Mouse (Mus musculus) liver, postnatal 0 days (tissue): Measurements from ENCODE around the gene Tada1. TPM values are rescaled to one million over a fixed set of nuclear protein-coding genes. Genes with fewer than 3 reads are reported as not detected.

Source experiments
- ATAC-seq: fragments of 200-750 bp; cut with Nextera tagmentation; 2 replicates; pipeline ENCODE4 v1.8.0; 2017; ENCODE audit warnings: mild to moderate bottlenecking, moderate library complexity
- DNase-seq: peaks from one replicate; pipeline ENCODE4 v3.0.0-alpha.2; 2016
- H3K27ac ChIP-seq: fragments of 300-500 bp; sonication (generic); 2 replicates; pipeline ENCODE4 v1.5.1; 2014; ENCODE audit warnings: antibody characterized with exemption, moderate library complexity, mild to moderate bottlenecking, low read depth
- H3K27me3 ChIP-seq: fragments of 300-500 bp; sonication (generic); 2 replicates; pipeline ENCODE4 v1.6.1; 2014; ENCODE audit warnings: low read length, control low read depth, mixed read lengths; ENCODE audit not compliant: insufficient read depth
- H3K36me3 ChIP-seq: fragments of 300-500 bp; sonication (generic); replicated peaks from 2 replicates; pipeline ENCODE4 v1.6.1; 2014; ENCODE audit warnings: mild to moderate bottlenecking, control low read depth, low read length, moderate library complexity, mixed read lengths; ENCODE audit not compliant: insufficient read depth
- H3K4me1 ChIP-seq: fragments of 300-500 bp; sonication (generic); 2 replicates; pipeline ENCODE4 v1.6.1; 2014; ENCODE audit warnings: antibody characterized with exemption, mild to moderate bottlenecking, control low read depth; ENCODE audit not compliant: insufficient read depth
- H3K4me2 ChIP-seq: fragments of 300-500 bp; sonication (generic); 2 replicates; pipeline ENCODE4 v1.6.1; 2014; ENCODE audit warnings: low read depth, mild to moderate bottlenecking, low read length, moderate library complexity, mixed read lengths
- H3K4me3 ChIP-seq: fragments of 300-500 bp; sonication (generic); 2 replicates; pipeline ENCODE4 v1.5.1; 2014; ENCODE audit warnings: low read depth, low read length
- H3K9ac ChIP-seq: fragments of 300-500 bp; sonication (generic); replicated peaks from 2 replicates; pipeline ENCODE4 v1.6.1; 2014; ENCODE audit warnings: mild to moderate bottlenecking, moderate library complexity
- H3K9me3 ChIP-seq: fragments of 300-500 bp; sonication (generic); 2 replicates; pipeline ENCODE4 v1.6.1; 2016; ENCODE audit warnings: mild to moderate bottlenecking, control low read depth, low read length, mixed read lengths
- CTCF ChIP-seq: sonication (generic); IDR thresholded peaks from 2 replicates; pipeline ENCODE4 v1.5.1; 2016; ENCODE audit warnings: antibody characterized with exemption, low read depth
- EP300 ChIP-seq: IDR thresholded peaks from 2 replicates; pipeline ENCODE4 v1.6.1; 2016; ENCODE audit warnings: antibody characterized with exemption, low read depth, mild to moderate bottlenecking
- WGBS: fragments of 180-500 bp; shearing (Covaris S2); extraction: QIAGEN DNeasy Blood & Tissue Kit; methylation state at CpG from one replicate; pipeline ENCODE4 v1.1.7; 2014; ENCODE audit not compliant: insufficient replicate concordance; 5-methylcytosine and 5-hydroxymethylcytosine counted together
- polyA plus RNA-seq: library from polyadenylated mRNA; unstranded; fragments of >200 nt; fragmentation: Nextera tagmentation; extraction: Ambion mirVana; gene quantifications from 2 replicates; pipeline ENCODE4 v1.2.1, GENCODE M21; 2015

The Tada1 gene
- polyA plus RNA-seq, 1 experiment from 2014 or later: 13.5 TPM

GRCm38 (mm10) chr1:166360896-166361295, 18.0 kb upstream of the Tada1 start:
- no peak overlapping the region for H3K4me3 ChIP-seq
- no peak overlapping the region for H3K4me2 ChIP-seq
- H3K9me3 ChIP-seq: no peaks in the 10 kb centered on the region
- H3K9ac ChIP-seq: no peak overlapping the region
- no peak for DNase-seq
- H3K27ac ChIP-seq: no peak overlapping the region
- H3K4me1 ChIP-seq: no peaks in the 10 kb centered on the region
- TF ChIP-seq CTCF: no peak
- TF ChIP-seq EP300: no peak
- no peaks in the 10 kb centered on the region for H3K27me3 ChIP-seq
- no peak for ATAC-seq
- WGBS: 66% methylated on average over 5 of the region's 5 CpGs
- H3K36me3 ChIP-seq: no peaks in the 10 kb centered on the region

DNA sequence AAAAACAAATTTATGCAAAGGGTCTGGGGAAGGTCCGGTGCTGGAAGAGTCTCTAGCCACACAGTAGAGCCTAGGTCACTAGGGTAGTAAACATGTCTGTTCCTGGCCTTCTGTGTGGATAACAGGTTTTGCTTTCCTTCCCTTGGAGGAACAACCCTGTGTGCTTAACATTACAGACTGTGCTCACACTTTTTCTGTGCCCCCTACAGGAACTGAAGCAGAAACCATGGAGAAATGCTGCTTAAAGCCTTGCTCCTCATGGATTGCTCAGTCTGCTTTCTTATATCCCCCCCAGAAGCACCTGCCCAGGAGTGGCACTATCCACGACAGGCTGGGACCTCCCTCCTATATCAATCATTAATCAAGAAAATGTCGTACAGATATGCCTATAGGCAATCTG, 17.1 kb upstream of the Tada1 start:
- Histone ChIP-seq H3K36me3 (no peaks in the 10 kb centered on the region), H3K9ac (no peak overlapping the region), H3K4me2 (no peak overlapping the region), H3K4me3 (no peak overlapping the region), H3K4me1 (no peaks in the 10 kb centered on the region), H3K9me3 (no peaks in the 10 kb centered on the region), H3K27ac (no peak overlapping the region), H3K27me3 (no peaks in the 10 kb centered on the region)
- TF ChIP-seq CTCF (no peak), EP300 (no peak)
- DNase-seq: no peak
- 58% methylated on average over 3 of the region's 3 CpGs for WGBS
- ATAC-seq: no peak

DNA sequence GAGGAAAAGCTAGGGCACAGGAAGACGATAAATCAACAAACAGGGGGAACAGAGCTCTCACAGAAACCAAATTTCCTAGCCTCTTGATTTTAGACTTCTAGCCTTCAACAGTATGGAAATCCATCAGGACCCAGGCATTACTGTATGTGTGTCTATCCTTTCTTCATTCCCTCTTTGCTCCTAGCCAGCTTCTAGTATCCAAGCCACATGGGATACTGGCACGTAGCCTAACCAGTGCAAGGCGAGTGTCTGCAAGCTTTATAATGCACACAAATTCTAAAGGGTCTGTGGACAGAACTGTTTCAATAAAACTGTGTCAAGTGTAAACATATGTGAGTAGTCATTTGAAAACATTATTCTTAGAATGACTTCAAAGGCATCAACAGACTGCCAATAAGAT, 16.2 kb upstream of the Tada1 start:
- DNase-seq (no peak), ATAC-seq (no peak)
- no peaks in the 10 kb centered on the region for H3K4me1 ChIP-seq
- no peak for TF ChIP-seq EP300
- no peak for TF ChIP-seq CTCF
- no peak overlapping the region for H3K4me3 ChIP-seq
- H3K4me2 ChIP-seq: no peak overlapping the region
- H3K9ac ChIP-seq: no peak overlapping the region
- no peaks in the 10 kb centered on the region for H3K27me3 ChIP-seq
- H3K9me3 ChIP-seq: no peaks in the 10 kb centered on the region
- H3K36me3 ChIP-seq: no peaks in the 10 kb centered on the region
- WGBS: 71% methylated on average over 3 of the region's 3 CpGs
- H3K27ac ChIP-seq: no peak overlapping the region

DNA sequence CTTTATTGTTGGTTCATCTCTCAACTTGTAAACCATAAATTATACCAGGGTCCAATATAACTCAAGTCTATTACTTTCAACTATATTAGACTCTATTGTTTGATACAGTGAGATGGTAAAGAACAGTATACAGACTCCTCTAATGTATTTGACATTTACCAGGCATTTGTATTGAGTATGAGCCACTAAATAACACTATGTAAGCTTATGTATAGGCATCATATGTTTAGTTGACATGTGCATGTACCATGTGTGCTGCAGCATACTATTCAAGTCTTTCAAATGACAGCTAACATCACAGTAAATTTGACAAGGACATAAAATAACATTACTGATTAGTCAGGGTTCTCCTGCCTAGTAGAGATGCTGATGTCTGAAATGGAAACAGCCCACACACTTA, 15.8 kb upstream of the Tada1 start:
- Histone ChIP-seq H3K4me3 (no peak overlapping the region), H3K36me3 (no peaks in the 10 kb centered on the region), H3K4me1 (no peaks in the 10 kb centered on the region), H3K4me2 (no peak overlapping the region), H3K9me3 (no peaks in the 10 kb centered on the region), H3K27ac (no peak overlapping the region), H3K9ac (no peak overlapping the region), H3K27me3 (no peaks in the 10 kb centered on the region)
- ATAC-seq (no peak), DNase-seq (no peak)
- TF ChIP-seq EP300 (no peak), CTCF (no peak)

- Histone ChIP-seq H3K36me3 (no peaks in the 10 kb centered on the region), H3K4me2 (no peak overlapping the region), H3K27me3 (no peaks in the 10 kb centered on the region), H3K9me3 (no peaks in the 10 kb centered on the region), H3K27ac (no peak overlapping the region), H3K4me3 (no peak overlapping the region), H3K4me1 (peaks cover 13% of the 10 kb centered on the region), H3K9ac (no peak overlapping the region)
- WGBS: 70% methylated on average over 6 of the region's 6 CpGs
- TF ChIP-seq CTCF: no peak
- no peak for TF ChIP-seq EP300
- DNase-seq (no peak), ATAC-seq (no peak)
Observed at GRCm38 (mm10) chr1:166377171-166377570, 1.7 kb upstream of the Tada1 start.

DNA sequence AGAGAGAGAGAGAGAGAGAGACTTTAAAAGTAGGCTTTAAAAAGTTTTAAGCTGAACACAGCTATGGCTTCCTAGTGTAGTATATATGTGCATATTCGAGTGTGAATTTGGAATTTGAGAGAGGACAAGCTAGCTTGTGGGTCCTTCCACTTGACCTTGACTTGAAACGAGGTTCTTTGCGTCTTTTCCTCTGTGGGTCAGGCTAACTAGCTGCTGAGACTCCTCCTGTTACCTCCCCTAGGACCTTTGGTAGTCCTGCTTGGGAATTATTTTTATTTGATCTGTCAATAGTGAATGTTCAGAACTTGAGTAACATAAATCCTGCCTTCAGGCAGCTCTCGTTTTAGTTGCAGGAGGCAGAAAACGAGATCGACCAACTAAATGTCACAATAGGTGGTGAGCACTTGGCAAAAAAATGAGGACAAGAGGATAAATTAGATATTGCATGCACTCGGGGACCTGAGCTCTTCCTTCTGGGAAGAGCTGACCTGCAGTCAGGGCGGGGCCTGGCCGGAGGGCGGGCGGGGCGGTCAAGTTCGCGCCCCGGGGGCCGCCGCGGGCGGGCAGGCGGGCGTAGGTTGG, 375 bp upstream of the Tada1 start:
- no peaks in the 10 kb centered on the region for H3K9me3 ChIP-seq
- peaks cover 13% of the 10 kb centered on the region for H3K4me1 ChIP-seq
- peak overlapping the region; percentile 90 for H3K27ac ChIP-seq
- no peaks in the 10 kb centered on the region for H3K27me3 ChIP-seq
- peaks cover 6% of the 10 kb centered on the region; the same call in 1 of the 2 replicates for H3K36me3 ChIP-seq
- H3K9ac ChIP-seq: peak overlapping the region; percentile 72
- H3K4me2 ChIP-seq: peak overlapping the region; percentile 92
- peak overlapping the region; percentile 87 for H3K4me3 ChIP-seq
- ATAC-seq: no peak
- no peak for TF ChIP-seq CTCF
- TF ChIP-seq EP300: no peak
- WGBS: 9% methylated on average over 19 of the region's 21 CpGs
- DNase-seq: no peak

DNA sequence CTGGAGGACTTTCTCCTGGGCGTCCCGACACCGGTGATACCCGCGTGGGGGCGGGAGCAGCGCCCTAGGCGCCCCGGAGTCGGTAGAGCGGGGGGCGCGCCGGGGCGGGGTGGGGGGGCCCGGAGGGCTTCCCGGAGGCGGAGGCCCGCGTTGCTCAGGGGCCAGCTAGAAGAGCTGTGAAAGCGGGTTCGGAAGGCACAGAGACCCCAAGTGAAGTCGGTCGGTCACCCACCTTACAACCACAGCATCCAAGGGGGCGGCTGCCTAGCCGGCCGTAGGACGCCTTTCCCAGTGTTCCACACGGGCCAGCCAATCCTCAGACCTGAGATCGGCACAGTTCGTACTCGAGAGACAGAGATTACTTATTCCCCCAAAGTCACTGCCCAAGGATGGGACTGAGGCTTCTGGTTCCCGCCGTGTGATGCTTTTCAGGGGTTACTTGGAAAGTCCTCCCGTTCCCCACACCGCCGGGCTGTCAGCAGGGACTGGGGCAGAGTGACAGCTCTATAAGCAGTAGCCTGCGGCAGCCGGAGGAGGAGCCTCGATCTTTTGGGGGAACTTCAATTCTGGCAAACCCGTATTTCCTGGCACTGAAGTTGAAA, 834 bp downstream of the Tada1 start:
- 0% methylated on average over 29 of the region's 41 CpGs for WGBS
- peaks cover 13% of the 10 kb centered on the region for H3K4me1 ChIP-seq
- no peaks in the 10 kb centered on the region for H3K27me3 ChIP-seq

More for the DNA sequence above, 834 bp downstream of the Tada1 start:
- H3K36me3 ChIP-seq: peaks cover 11% of the 10 kb centered on the region
- H3K4me3 ChIP-seq: peak overlapping the region; percentile 87
- peak overlapping the region; percentile 98 for H3K9ac ChIP-seq
- TF ChIP-seq CTCF (peak; percentile 20), EP300 (no peak)
- H3K4me2 ChIP-seq: peak overlapping the region; percentile 92
- ATAC-seq (peak; percentile 9), DNase-seq (peak; percentile 77)
- no peaks in the 10 kb centered on the region for H3K9me3 ChIP-seq
- H3K27ac ChIP-seq: peak overlapping the region; percentile 90
